Mouse (Mus musculus): ENCODE data around the gene Bphl.

Gene Bphl

GRCm38 (mm10) chr13:34109677-34110058 lies 72.3 kb downstream of the Bphl start:
- in situ Hi-C loops (cut with MboI; ENCODE audit: low pct_unique_long_range_greater_than_20kb in 1 of 2, low sequenced_read_pairs in 2 of 2, unreplicated experiment in 1 of 2), result no loop called here

GRCm38 (mm10) chr13:34111019-34111418 lies 73.6 kb downstream of the Bphl start:
- in situ Hi-C loops (cut with MboI; ENCODE audit: low pct_unique_long_range_greater_than_20kb in 1 of 2, low sequenced_read_pairs in 2 of 2, unreplicated experiment in 1 of 2), result no loop called here

GRCm38 (mm10) chr13:34111878-34112277 lies 74.5 kb downstream of the Bphl start:
- in situ Hi-C loops (cut with MboI; ENCODE audit: low pct_unique_long_range_greater_than_20kb in 1 of 2, low sequenced_read_pairs in 2 of 2, unreplicated experiment in 1 of 2), result no loop called here

GRCm38 (mm10) chr13:34112369-34113081 lies 75.1 kb downstream of the Bphl start:
- in situ Hi-C loops (cut with MboI; ENCODE audit: low pct_unique_long_range_greater_than_20kb in 1 of 2, low sequenced_read_pairs in 2 of 2, unreplicated experiment in 1 of 2), result no loop called here

- in situ Hi-C loops (cut with MboI; ENCODE audit: low pct_unique_long_range_greater_than_20kb in 1 of 2, low sequenced_read_pairs in 2 of 2, unreplicated experiment in 1 of 2), result no loop called here
These were observed 75.7 kb downstream of the Bphl start for GRCm38 (mm10) chr13:34113086-34113485.

- in situ Hi-C loops (cut with MboI; ENCODE audit: low pct_unique_long_range_greater_than_20kb in 1 of 2, low sequenced_read_pairs in 2 of 2, unreplicated experiment in 1 of 2), result no loop called here
These were observed 77.3 kb downstream of the Bphl start for GRCm38 (mm10) chr13:34114654-34115053.

- in situ Hi-C loops (cut with MboI; ENCODE audit: low pct_unique_long_range_greater_than_20kb in 1 of 2, low sequenced_read_pairs in 2 of 2, unreplicated experiment in 1 of 2), result no loop called here
These were observed 79.1 kb downstream of the Bphl start for GRCm38 (mm10) chr13:34116508-34116907.

- in situ Hi-C loops (cut with MboI; ENCODE audit: low pct_unique_long_range_greater_than_20kb in 1 of 2, low sequenced_read_pairs in 2 of 2, unreplicated experiment in 1 of 2), result no loop called here
These were observed 81.4 kb downstream of the Bphl start for GRCm38 (mm10) chr13:34118816-34119215.

GRCm38 (mm10) chr13:34119406-34119805 lies 82.0 kb downstream of the Bphl start:
- in situ Hi-C loops (cut with MboI; ENCODE audit: low pct_unique_long_range_greater_than_20kb in 1 of 2, low sequenced_read_pairs in 2 of 2, unreplicated experiment in 1 of 2), result no loop called here

- in situ Hi-C loops (cut with MboI; ENCODE audit: low pct_unique_long_range_greater_than_20kb in 1 of 2, low sequenced_read_pairs in 2 of 2, unreplicated experiment in 1 of 2), result no loop called here
These were observed 83.1 kb downstream of the Bphl start for GRCm38 (mm10) chr13:34120536-34120935.
